In the genomic region with DNA sequence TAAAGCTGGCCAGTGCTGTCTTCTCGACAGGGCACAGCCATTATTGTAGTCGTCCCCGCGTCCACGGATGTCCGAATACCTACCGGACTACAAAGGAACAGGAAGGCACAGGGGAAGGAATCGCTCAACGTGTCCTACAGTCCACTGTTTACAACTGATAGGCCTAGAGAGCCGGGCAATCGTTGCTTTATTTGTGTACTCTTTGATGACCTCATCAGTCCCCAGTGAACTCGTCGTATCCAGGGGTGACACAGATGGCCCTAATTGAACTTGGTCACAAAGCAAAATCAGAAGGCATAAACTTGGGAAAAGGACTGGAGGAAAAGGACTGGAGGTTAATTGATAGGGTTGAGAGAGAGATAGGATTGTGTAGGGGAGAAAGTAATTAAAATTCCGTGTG, we compare ENCODE assay signal across 18 mouse cellular contexts. TPM values are rescaled to one million over a fixed set of nuclear protein-coding genes. Genes with fewer than 3 reads are reported as not detected.
"Had no signal": no experiment of that assay in that cellular context is flagged by ENCODE, and none has a peak within 500 bp of the region (broad histone marks: within the 10 kb centered on the region; RNA-seq: fewer than 3 reads in every experiment).

No protein-coding gene starts in this region.

- H3K27me3 ChIP-seq: limb, embryonic 13.5 days; liver, embryonic 13.5 days; midbrain, embryonic 12.5 days; neural tube, embryonic 13.5 days had no signal

- H3K4me3 ChIP-seq: layer of hippocampus, adult 2 months; limb, embryonic 13.5 days; liver, embryonic 13.5 days; midbrain, embryonic 12.5 days; neural tube, embryonic 13.5 days had no signal

- H3K9ac ChIP-seq: limb, embryonic 13.5 days; liver, embryonic 13.5 days; midbrain, embryonic 12.5 days; neural tube, embryonic 13.5 days had no signal

- H3K36me3 ChIP-seq: limb, embryonic 13.5 days; liver, embryonic 13.5 days; midbrain, embryonic 12.5 days; neural tube, embryonic 13.5 days had no signal

- DNase-seq: kidney, adult 18-20 months; kidney, postnatal 10 days; kidney, postnatal 4 days; left cerebral cortex, postnatal 4 days; liver, embryonic 13.5 days; lung, adult 18-20 months; lung, postnatal 4 days; right cerebral cortex, adult 18-20 months; right cerebral cortex, postnatal 25 days; thymus, adult 2 months; thymus, postnatal 25 days had no signal

- H3K9me3 ChIP-seq: limb, embryonic 13.5 days; liver, embryonic 13.5 days; midbrain, embryonic 12.5 days; neural tube, embryonic 13.5 days had no signal

- H3K4me1 ChIP-seq: limb, embryonic 13.5 days; liver, embryonic 13.5 days; midbrain, embryonic 12.5 days had no signal

- ATAC-seq: inflammation-experienced regulatory T-cells, adult 6 months; midbrain, embryonic 16.5 days had no signal

- H3K4me2 ChIP-seq: limb, embryonic 13.5 days; liver, embryonic 13.5 days; midbrain, embryonic 12.5 days; neural tube, embryonic 13.5 days had no signal

- H3K27ac ChIP-seq: layer of hippocampus, adult 2 months; limb, embryonic 13.5 days; liver, embryonic 13.5 days; midbrain, embryonic 12.5 days; neural tube, embryonic 13.5 days had no signal

RNA-seq across cellular contexts. Expression of gene Kif21a, which starts 54.1 kb away (rescaled TPM):
- total RNA-seq: megakaryocyte, adult 5-6 weeks had no signal
- polyA plus RNA-seq: inflammation-experienced regulatory T-cells, adult 6 months had no signal
